Mouse (Mus musculus): Measurements from ENCODE around the gene Zfp143. TPM values are rescaled to one million over a fixed set of nuclear protein-coding genes. Genes with fewer than 3 reads are reported as not detected.
"Not testable (repeated sequence)": the region's sequence is repeated elsewhere in the genome, so short reads cannot be mapped to it uniquely, and the experiment has no call there.

The Zfp143 gene
- polyA plus RNA-seq, 1 experiment from 2014 or later = 22.1 TPM

- Histone ChIP-seq H3K4me1 (ENCODE audit: control insufficient read depth, insufficient read depth, low read length) (no peaks in the 10 kb centered on the region; the same call in 1 of the 2 replicates), H3K4me3 (ENCODE audit: low read length) (no peak overlapping the region), H3K9ac (ENCODE audit: low read depth, low read length) (no peak overlapping the region), H3K27me3 (ENCODE audit: control insufficient read depth, insufficient read depth, low read length) (no peaks in the 10 kb centered on the region), H3K4me2 (replicated peaks; ENCODE audit: low read depth, low read length) (no peak overlapping the region), H3K27ac (ENCODE audit: low read depth, low read length) (no peak overlapping the region), H3K36me3 (ENCODE audit: control insufficient read depth, insufficient read depth, low read length) (no peaks in the 10 kb centered on the region), H3K9me3 (ENCODE audit: control insufficient read depth, low read length) (no peaks in the 10 kb centered on the region)
- 89% methylated on average over 5 of the region's 5 CpGs for WGBS
- no peak for ATAC-seq (ENCODE audit: low FRiP score, low TSS enrichment)
These were observed 44.0 kb downstream of the Zfp143 start for GRCm38 (mm10) chr7:110105041-110105440.

GRCm38 (mm10) chr7:110106633-110107032 is 45.6 kb downstream of the Zfp143 start:
- no peaks in the 10 kb centered on the region; the same call in 1 of the 2 replicates for H3K4me1 ChIP-seq (ENCODE audit: control insufficient read depth, insufficient read depth, low read length)
- WGBS = 70% methylated on average over 3 of the region's 3 CpGs
- no peak for ATAC-seq (ENCODE audit: low FRiP score, low TSS enrichment)

GRCm38 (mm10) chr7:110108524-110108923 is 47.5 kb downstream of the Zfp143 start:
- not testable (repeated sequence) for H3K9me3 ChIP-seq (ENCODE audit: control insufficient read depth, low read length); H3K4me3 ChIP-seq (ENCODE audit: low read length); H3K9ac ChIP-seq (ENCODE audit: low read depth, low read length); H3K27me3 ChIP-seq (ENCODE audit: control insufficient read depth, insufficient read depth, low read length); H3K4me1 ChIP-seq (ENCODE audit: control insufficient read depth, insufficient read depth, low read length); ATAC-seq (ENCODE audit: low FRiP score, low TSS enrichment); H3K27ac ChIP-seq (ENCODE audit: low read depth, low read length); H3K4me2 ChIP-seq (replicated peaks; ENCODE audit: low read depth, low read length); H3K36me3 ChIP-seq (ENCODE audit: control insufficient read depth, insufficient read depth, low read length)
- 95% methylated on average over 3 of the region's 3 CpGs for WGBS

More at GRCm38 (mm10) chr7:110106633-110107032, 45.6 kb downstream of the Zfp143 start:
- H3K36me3 ChIP-seq (ENCODE audit: control insufficient read depth, insufficient read depth, low read length) = no peaks in the 10 kb centered on the region
- H3K4me3 ChIP-seq (ENCODE audit: low read length) = no peak overlapping the region
- no peak overlapping the region for H3K4me2 ChIP-seq (replicated peaks; ENCODE audit: low read depth, low read length)
- H3K27ac ChIP-seq (ENCODE audit: low read depth, low read length) = no peak overlapping the region
- no peaks in the 10 kb centered on the region for H3K9me3 ChIP-seq (ENCODE audit: control insufficient read depth, low read length)
- no peaks in the 10 kb centered on the region for H3K27me3 ChIP-seq (ENCODE audit: control insufficient read depth, insufficient read depth, low read length)
- no peak overlapping the region for H3K9ac ChIP-seq (ENCODE audit: low read depth, low read length)

- peak overlapping the region; percentile 8; the same call in 1 of the 2 replicates for H3K4me2 ChIP-seq (replicated peaks; ENCODE audit: low read depth, low read length)
- H3K27me3 ChIP-seq (ENCODE audit: control insufficient read depth, insufficient read depth, low read length) = no peaks in the 10 kb centered on the region
- H3K4me1 ChIP-seq (ENCODE audit: control insufficient read depth, insufficient read depth, low read length) = no peaks in the 10 kb centered on the region; the same call in 1 of the 2 replicates
- H3K27ac ChIP-seq (ENCODE audit: low read depth, low read length) = peak overlapping the region; percentile 65
- 9% methylated on average over 11 of the region's 11 CpGs for WGBS
- H3K9me3 ChIP-seq (ENCODE audit: control insufficient read depth, low read length) = no peaks in the 10 kb centered on the region
- H3K36me3 ChIP-seq (ENCODE audit: control insufficient read depth, insufficient read depth, low read length) = no peaks in the 10 kb centered on the region
- peak; percentile 75 for ATAC-seq (ENCODE audit: low FRiP score, low TSS enrichment)
- H3K9ac ChIP-seq (ENCODE audit: low read depth, low read length) = peak overlapping the region; percentile 0; the same call in 1 of the 2 replicates
- no peak overlapping the region for H3K4me3 ChIP-seq (ENCODE audit: low read length)
These were observed 48.1 kb downstream of the Zfp143 start for GRCm38 (mm10) chr7:110108967-110109610.

- Histone ChIP-seq H3K4me2 (replicated peaks; ENCODE audit: low read depth, low read length) (no peak overlapping the region), H3K9ac (ENCODE audit: low read depth, low read length) (no peak overlapping the region), H3K4me1 (ENCODE audit: control insufficient read depth, insufficient read depth, low read length) (no peaks in the 10 kb centered on the region; the same call in 1 of the 2 replicates), H3K4me3 (ENCODE audit: low read length) (no peak overlapping the region), H3K27me3 (ENCODE audit: control insufficient read depth, insufficient read depth, low read length) (no peaks in the 10 kb centered on the region), H3K9me3 (ENCODE audit: control insufficient read depth, low read length) (no peaks in the 10 kb centered on the region), H3K27ac (ENCODE audit: low read depth, low read length) (peak overlapping the region; percentile 53; the same call in 1 of the 2 replicates), H3K36me3 (ENCODE audit: control insufficient read depth, insufficient read depth, low read length) (no peaks in the 10 kb centered on the region)
- no peak for ATAC-seq (ENCODE audit: low FRiP score, low TSS enrichment)
- WGBS = 46% methylated on average over 4 of the region's 4 CpGs
These were observed 49.1 kb downstream of the Zfp143 start for GRCm38 (mm10) chr7:110110061-110110656.

GRCm38 (mm10) chr7:110114699-110115098 is 53.7 kb downstream of the Zfp143 start:
- no peaks in the 10 kb centered on the region for H3K9me3 ChIP-seq (ENCODE audit: control insufficient read depth, low read length)
- 37% methylated on average over 5 of the region's 5 CpGs for WGBS
- H3K27me3 ChIP-seq (ENCODE audit: control insufficient read depth, insufficient read depth, low read length) = no peaks in the 10 kb centered on the region
- no peak overlapping the region for H3K9ac ChIP-seq (ENCODE audit: low read depth, low read length)
- H3K27ac ChIP-seq (ENCODE audit: low read depth, low read length) = no peak overlapping the region
- H3K4me1 ChIP-seq (ENCODE audit: control insufficient read depth, insufficient read depth, low read length) = no peaks in the 10 kb centered on the region
- H3K4me3 ChIP-seq (ENCODE audit: low read length) = no peak overlapping the region
- H3K4me2 ChIP-seq (replicated peaks; ENCODE audit: low read depth, low read length) = no peak overlapping the region
- H3K36me3 ChIP-seq (ENCODE audit: control insufficient read depth, insufficient read depth, low read length) = no peaks in the 10 kb centered on the region
- no peak for ATAC-seq (ENCODE audit: low FRiP score, low TSS enrichment)

- Histone ChIP-seq H3K4me2 (replicated peaks; ENCODE audit: low read depth, low read length) (no peak overlapping the region), H3K27me3 (ENCODE audit: control insufficient read depth, insufficient read depth, low read length) (no peaks in the 10 kb centered on the region), H3K4me3 (ENCODE audit: low read length) (no peak overlapping the region), H3K9ac (ENCODE audit: low read depth, low read length) (no peak overlapping the region), H3K4me1 (ENCODE audit: control insufficient read depth, insufficient read depth, low read length) (no peaks in the 10 kb centered on the region), H3K36me3 (ENCODE audit: control insufficient read depth, insufficient read depth, low read length) (no peaks in the 10 kb centered on the region), H3K9me3 (ENCODE audit: control insufficient read depth, low read length) (no peaks in the 10 kb centered on the region), H3K27ac (ENCODE audit: low read depth, low read length) (no peak overlapping the region)
- ATAC-seq (ENCODE audit: low FRiP score, low TSS enrichment) = no peak
- 49% methylated on average over 1 of the region's 1 CpGs for WGBS
These were observed 55.8 kb downstream of the Zfp143 start for GRCm38 (mm10) chr7:110116731-110117291.

- no peak overlapping the region for H3K27ac ChIP-seq (ENCODE audit: low read depth, low read length)
- no peaks in the 10 kb centered on the region for H3K36me3 ChIP-seq (ENCODE audit: control insufficient read depth, insufficient read depth, low read length)
- 86% methylated on average over 2 of the region's 2 CpGs for WGBS
- no peak for ATAC-seq (ENCODE audit: low FRiP score, low TSS enrichment)
- H3K9me3 ChIP-seq (ENCODE audit: control insufficient read depth, low read length) = no peaks in the 10 kb centered on the region
- H3K27me3 ChIP-seq (ENCODE audit: control insufficient read depth, insufficient read depth, low read length) = no peaks in the 10 kb centered on the region
- H3K4me2 ChIP-seq (replicated peaks; ENCODE audit: low read depth, low read length) = no peak overlapping the region
- H3K9ac ChIP-seq (ENCODE audit: low read depth, low read length) = no peak overlapping the region
- no peak overlapping the region for H3K4me3 ChIP-seq (ENCODE audit: low read length)
- H3K4me1 ChIP-seq (ENCODE audit: control insufficient read depth, insufficient read depth, low read length) = no peaks in the 10 kb centered on the region
These were observed 57.4 kb downstream of the Zfp143 start for GRCm38 (mm10) chr7:110118448-110118847.
